Mouse (Mus musculus) liver, adult 2 months (tissue): ENCODE measurements around the gene Add2.

ENCODE experiments used
- CTCF ChIP-seq: fragments of 200-500 bp; IDR thresholded peaks from 2 replicates; pipeline ENCODE4 v1.5.1; 2011; ENCODE audit warnings: low read depth, low read length, control low read depth
- POLR2A ChIP-seq: fragments of 200-500 bp; IDR thresholded peaks from 2 replicates; pipeline ENCODE4 v1.6.1; 2011; ENCODE audit warnings: low read length, control low read depth; ENCODE audit not compliant: insufficient read depth; ENCODE audit errors: extremely low read depth

DNA sequence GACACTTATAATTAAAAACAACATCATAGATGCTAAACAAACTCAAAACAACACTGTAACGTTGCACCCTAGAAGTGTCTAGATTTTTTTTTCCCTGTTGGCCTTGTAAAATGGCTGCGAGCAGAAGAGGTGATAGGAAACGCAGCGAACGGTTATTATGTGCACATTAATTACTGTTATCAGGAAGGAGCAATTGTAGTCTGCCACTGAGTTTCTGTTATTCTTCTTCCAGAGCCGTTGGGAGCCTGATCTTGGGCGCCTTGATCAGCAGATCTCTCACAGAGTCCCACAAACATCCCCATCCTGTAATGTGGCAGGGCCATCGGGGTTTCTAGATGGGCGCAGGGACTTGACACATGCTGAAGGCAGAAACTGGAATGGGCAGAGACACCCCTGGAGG is 137.9 kb downstream of the Add2 start:
- no peak for TF ChIP-seq POLR2A
- TF ChIP-seq CTCF, result no peak
